Mouse (Mus musculus): ENCODE measurements at regions not wholly inside any gene's neighbourhood (a gene's known extent, or its start where the extent isn't known, plus 50 kb on each side); places are given as distances from the start of the nearest gene placed in this dataset.

GRCm38 (mm10) chr14:73913756-73914448 is 252.9 kb downstream of the Gm21750 start:
- Histone ChIP-seq H3K27me3 (ENCODE audit: control insufficient read depth, insufficient read depth, low read depth, low read length) (no peaks in the 10 kb centered on the region), H3K4me2 (ENCODE audit: low read length) (no peak overlapping the region), H3K9me3 (replicated peaks; ENCODE audit: control insufficient read depth, low read length, poor library complexity, severe bottlenecking) (no peaks in the 10 kb centered on the region), H3K27ac (ENCODE audit: low read length) (no peak overlapping the region), H3K36me3 (ENCODE audit: control insufficient read depth, insufficient read depth, low read length) (no peaks in the 10 kb centered on the region), H3K4me3 (ENCODE audit: low read depth, low read length) (no peak overlapping the region), H3K4me1 (ENCODE audit: control insufficient read depth, insufficient read depth, low read length) (no peaks in the 10 kb centered on the region), H3K9ac (ENCODE audit: low read depth, low read length) (no peak overlapping the region)
- ATAC-seq: no peak
- 68% methylated on average over 5 of the region's 5 CpGs for WGBS

DNA sequence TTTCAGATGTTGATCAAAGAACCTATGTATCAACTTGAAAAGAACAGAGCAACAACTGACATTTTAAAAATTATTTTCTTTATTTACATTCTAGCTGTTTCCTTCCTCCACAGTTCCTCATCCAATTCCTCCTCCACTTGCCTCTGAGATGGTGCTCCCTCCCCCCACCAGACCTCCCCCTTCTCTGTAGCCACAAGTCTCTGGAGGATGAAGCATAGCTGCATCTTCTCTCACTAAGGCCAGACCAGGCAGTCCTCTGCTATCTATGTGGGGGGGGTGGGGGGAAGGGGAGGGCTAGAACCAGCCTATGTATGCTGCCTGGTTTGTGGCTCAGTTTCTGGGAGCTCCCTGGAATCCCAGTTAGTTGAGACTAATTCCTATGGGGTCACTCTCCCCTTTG is 255.0 kb downstream of the Gm21750 start:
- ATAC-seq: no peak
- H3K4me3 ChIP-seq (ENCODE audit: low read depth, low read length): no peak overlapping the region
- no peaks in the 10 kb centered on the region for H3K36me3 ChIP-seq (ENCODE audit: control insufficient read depth, insufficient read depth, low read length)

GRCm38 (mm10) chr14:73931095-73931494 is 270.1 kb downstream of the Gm21750 start:
- no peaks in the 10 kb centered on the region for H3K27me3 ChIP-seq (ENCODE audit: control insufficient read depth, insufficient read depth, low read depth, low read length)
- WGBS: 83% methylated on average over 2 of the region's 2 CpGs

More for the DNA sequence above, 255.0 kb downstream of the Gm21750 start:
- no peaks in the 10 kb centered on the region for H3K9me3 ChIP-seq (replicated peaks; ENCODE audit: control insufficient read depth, low read length, poor library complexity, severe bottlenecking)
- no peak overlapping the region for H3K4me2 ChIP-seq (ENCODE audit: low read length)
- H3K27ac ChIP-seq (ENCODE audit: low read length): no peak overlapping the region
- H3K4me1 ChIP-seq (ENCODE audit: control insufficient read depth, insufficient read depth, low read length): no peaks in the 10 kb centered on the region
- no peak overlapping the region for H3K9ac ChIP-seq (ENCODE audit: low read depth, low read length)
- H3K27me3 ChIP-seq (ENCODE audit: control insufficient read depth, insufficient read depth, low read depth, low read length): no peaks in the 10 kb centered on the region

GRCm38 (mm10) chr14:73947316-73947715 is 286.3 kb downstream of the Gm21750 start:
- H3K4me3 ChIP-seq (ENCODE audit: low read depth, low read length): no peak overlapping the region
- H3K4me1 ChIP-seq (ENCODE audit: control insufficient read depth, insufficient read depth, low read length): no peaks in the 10 kb centered on the region
- no peaks in the 10 kb centered on the region for H3K9me3 ChIP-seq (replicated peaks; ENCODE audit: control insufficient read depth, low read length, poor library complexity, severe bottlenecking)
- H3K27ac ChIP-seq (ENCODE audit: low read length): no peak overlapping the region
- no peaks in the 10 kb centered on the region for H3K36me3 ChIP-seq (ENCODE audit: control insufficient read depth, insufficient read depth, low read length)
- H3K4me2 ChIP-seq (ENCODE audit: low read length): no peak overlapping the region
- H3K9ac ChIP-seq (ENCODE audit: low read depth, low read length): no peak overlapping the region
- H3K27me3 ChIP-seq (ENCODE audit: control insufficient read depth, insufficient read depth, low read depth, low read length): no peaks in the 10 kb centered on the region
- WGBS: 80% methylated on average over 2 of the region's 2 CpGs
- no peak for ATAC-seq

More at GRCm38 (mm10) chr14:73931095-73931494, 270.1 kb downstream of the Gm21750 start:
- no peak overlapping the region for H3K27ac ChIP-seq (ENCODE audit: low read length)
- H3K9ac ChIP-seq (ENCODE audit: low read depth, low read length): no peak overlapping the region
- H3K9me3 ChIP-seq (replicated peaks; ENCODE audit: control insufficient read depth, low read length, poor library complexity, severe bottlenecking): no peaks in the 10 kb centered on the region
- H3K4me2 ChIP-seq (ENCODE audit: low read length): no peak overlapping the region
- ATAC-seq: no peak
- no peak overlapping the region for H3K4me3 ChIP-seq (ENCODE audit: low read depth, low read length)
- H3K4me1 ChIP-seq (ENCODE audit: control insufficient read depth, insufficient read depth, low read length): no peaks in the 10 kb centered on the region
- no peaks in the 10 kb centered on the region for H3K36me3 ChIP-seq (ENCODE audit: control insufficient read depth, insufficient read depth, low read length)

DNA sequence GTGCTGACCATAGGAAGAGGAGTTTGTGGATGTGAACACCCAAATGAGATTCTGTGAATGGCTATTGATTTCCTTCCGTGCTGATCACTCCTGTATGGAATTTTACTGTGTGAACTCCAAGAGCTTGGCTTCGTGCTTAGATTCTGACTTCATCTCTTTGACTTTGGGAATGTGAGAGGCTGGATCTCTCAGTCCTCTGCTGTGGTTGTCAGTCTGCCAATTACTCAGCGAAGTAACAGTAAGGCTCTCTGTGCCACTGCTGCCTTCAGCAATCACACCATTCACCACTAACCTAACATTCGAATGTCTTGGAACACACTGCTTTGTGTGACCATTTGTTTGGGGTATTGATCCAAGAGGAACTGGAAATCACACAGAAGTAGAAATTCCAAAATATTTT is 291.5 kb downstream of the Gm21750 start:
- Histone ChIP-seq H3K4me1 (ENCODE audit: control insufficient read depth, insufficient read depth, low read length) (no peaks in the 10 kb centered on the region), H3K4me3 (ENCODE audit: low read depth, low read length) (no peak overlapping the region)
- 86% methylated on average over 4 of the region's 4 CpGs for WGBS

GRCm38 (mm10) chr14:73978694-73979093 is 317.7 kb downstream of the Gm21750 start:
- ATAC-seq: no peak
- no peak overlapping the region for H3K4me2 ChIP-seq (ENCODE audit: low read length)
- H3K9me3 ChIP-seq (replicated peaks; ENCODE audit: control insufficient read depth, low read length, poor library complexity, severe bottlenecking): no peaks in the 10 kb centered on the region
- 67% methylated on average over 1 of the region's 1 CpGs for WGBS
- no peak overlapping the region for H3K9ac ChIP-seq (ENCODE audit: low read depth, low read length)
- H3K4me1 ChIP-seq (ENCODE audit: control insufficient read depth, insufficient read depth, low read length): no peaks in the 10 kb centered on the region
- H3K27me3 ChIP-seq (ENCODE audit: control insufficient read depth, insufficient read depth, low read depth, low read length): no peaks in the 10 kb centered on the region
- H3K27ac ChIP-seq (ENCODE audit: low read length): no peak overlapping the region
- no peaks in the 10 kb centered on the region for H3K36me3 ChIP-seq (ENCODE audit: control insufficient read depth, insufficient read depth, low read length)
- no peak overlapping the region for H3K4me3 ChIP-seq (ENCODE audit: low read depth, low read length)

More for the DNA sequence above, 291.5 kb downstream of the Gm21750 start:
- Histone ChIP-seq H3K27ac (ENCODE audit: low read length) (no peak overlapping the region), H3K27me3 (ENCODE audit: control insufficient read depth, insufficient read depth, low read depth, low read length) (no peaks in the 10 kb centered on the region), H3K9ac (ENCODE audit: low read depth, low read length) (no peak overlapping the region), H3K4me2 (ENCODE audit: low read length) (no peak overlapping the region), H3K36me3 (ENCODE audit: control insufficient read depth, insufficient read depth, low read length) (no peaks in the 10 kb centered on the region), H3K9me3 (replicated peaks; ENCODE audit: control insufficient read depth, low read length, poor library complexity, severe bottlenecking) (no peaks in the 10 kb centered on the region)
- ATAC-seq: no peak

DNA sequence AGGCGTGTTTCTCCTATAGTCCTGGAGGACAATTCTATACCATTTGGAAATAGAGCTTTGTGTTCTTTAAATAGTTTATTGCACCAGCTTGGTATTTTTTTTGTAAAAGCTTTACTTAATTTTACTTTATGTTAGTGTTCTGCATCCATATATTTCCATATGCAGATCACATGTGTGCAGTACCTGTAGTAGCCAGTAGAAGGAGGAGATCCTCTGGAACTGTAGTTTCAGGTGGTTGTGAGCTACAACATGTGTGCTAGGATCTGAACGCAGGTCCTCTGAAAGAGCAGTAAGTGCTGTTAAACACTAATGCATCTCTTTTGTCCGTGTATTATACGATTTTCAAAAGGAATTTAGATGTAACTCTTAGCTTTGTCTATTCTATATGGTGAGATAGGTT is 335.2 kb downstream of the Gm21750 start:
- Histone ChIP-seq H3K27me3 (ENCODE audit: control insufficient read depth, insufficient read depth, low read depth, low read length) (no peaks in the 10 kb centered on the region), H3K9ac (ENCODE audit: low read depth, low read length) (no peak overlapping the region), H3K4me2 (ENCODE audit: low read length) (no peak overlapping the region), H3K4me1 (ENCODE audit: control insufficient read depth, insufficient read depth, low read length) (no peaks in the 10 kb centered on the region), H3K27ac (ENCODE audit: low read length) (no peak overlapping the region), H3K36me3 (ENCODE audit: control insufficient read depth, insufficient read depth, low read length) (no peaks in the 10 kb centered on the region), H3K4me3 (ENCODE audit: low read depth, low read length) (no peak overlapping the region), H3K9me3 (replicated peaks; ENCODE audit: control insufficient read depth, low read length, poor library complexity, severe bottlenecking) (no peaks in the 10 kb centered on the region)
- ATAC-seq: no peak
- WGBS: 92% methylated on average over 4 of the region's 4 CpGs

GRCm38 (mm10) chr14:73997796-73998195 is 336.8 kb downstream of the Gm21750 start:
- no peaks in the 10 kb centered on the region for H3K27me3 ChIP-seq (ENCODE audit: control insufficient read depth, insufficient read depth, low read depth, low read length)
- H3K4me2 ChIP-seq (ENCODE audit: low read length): no peak overlapping the region
- no peak for ATAC-seq
- no peak overlapping the region for H3K9ac ChIP-seq (ENCODE audit: low read depth, low read length)
- no peaks in the 10 kb centered on the region for H3K9me3 ChIP-seq (replicated peaks; ENCODE audit: control insufficient read depth, low read length, poor library complexity, severe bottlenecking)
- WGBS: 84% methylated on average over 2 of the region's 2 CpGs
- H3K4me3 ChIP-seq (ENCODE audit: low read depth, low read length): no peak overlapping the region
- no peaks in the 10 kb centered on the region for H3K4me1 ChIP-seq (ENCODE audit: control insufficient read depth, insufficient read depth, low read length)
- no peak overlapping the region for H3K27ac ChIP-seq (ENCODE audit: low read length)
- no peaks in the 10 kb centered on the region for H3K36me3 ChIP-seq (ENCODE audit: control insufficient read depth, insufficient read depth, low read length)

- Histone ChIP-seq H3K27me3 (ENCODE audit: control insufficient read depth, insufficient read depth, low read depth, low read length) (no peaks in the 10 kb centered on the region), H3K36me3 (ENCODE audit: control insufficient read depth, insufficient read depth, low read length) (no peaks in the 10 kb centered on the region), H3K9ac (ENCODE audit: low read depth, low read length) (no peak overlapping the region), H3K4me3 (ENCODE audit: low read depth, low read length) (no peak overlapping the region), H3K4me1 (ENCODE audit: control insufficient read depth, insufficient read depth, low read length) (no peaks in the 10 kb centered on the region), H3K9me3 (replicated peaks; ENCODE audit: control insufficient read depth, low read length, poor library complexity, severe bottlenecking) (no peaks in the 10 kb centered on the region), H3K4me2 (ENCODE audit: low read length) (no peak overlapping the region), H3K27ac (ENCODE audit: low read length) (no peak overlapping the region)
- 30% methylated on average over 2 of the region's 2 CpGs for WGBS
- peak; percentile 67; the same call in 1 of the 2 replicates for ATAC-seq
Measured at GRCm38 (mm10) chr14:73999409-73999909, 338.4 kb downstream of the Gm21750 start.

Measured in midbrain, embryonic 16.5 days (tissue).